Mouse (Mus musculus): ENCODE results near the gene Ints13.

DNA sequence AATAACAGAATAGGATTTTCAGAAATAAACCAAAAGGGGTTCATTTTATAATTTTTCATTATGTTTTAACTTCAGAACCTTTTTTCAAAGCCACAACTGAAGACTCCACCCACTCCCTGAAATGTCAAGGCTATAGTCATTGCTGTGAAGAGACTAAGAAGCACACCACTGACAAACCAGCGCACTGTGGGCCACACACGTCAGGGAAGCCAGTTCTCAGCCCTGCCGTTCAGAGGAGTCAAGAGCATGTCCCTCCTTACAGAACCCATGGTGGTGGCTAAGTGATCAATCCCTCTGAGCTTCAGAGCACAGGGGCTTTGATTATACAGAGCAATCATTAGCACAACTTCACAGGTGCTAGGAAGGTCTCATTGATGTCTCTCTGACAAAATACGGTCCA lies 25.0 kb upstream of the Ints13 start:
- TF ChIP-seq CTCF (IDR thresholded peaks at IDR 0.05) (no peak), EP300 (IDR thresholded peaks at IDR 0.05; ENCODE audit: insufficient read depth, low read depth, low read length) (no peak)

All from heart, adult 2 months (tissue).